Mouse (Mus musculus): ENCODE measurements around the gene Il18bp. TPM values are rescaled to one million over a fixed set of nuclear protein-coding genes. Genes with fewer than 3 reads are reported as not detected.
"Not testable (repeated sequence)": the region's sequence is repeated elsewhere in the genome, so short reads cannot be mapped to it uniquely, and the experiment has no call there.

The Il18bp gene
- polyA plus RNA-seq, 1 experiment from 2014 or later = 2.1 TPM

- H3K9me3 ChIP-seq (ENCODE audit: control insufficient read depth, low read length) = no peaks in the 10 kb centered on the region
- no peaks in the 10 kb centered on the region for H3K4me1 ChIP-seq (ENCODE audit: control insufficient read depth, insufficient read depth, low read length)
- no peak overlapping the region for H3K9ac ChIP-seq (ENCODE audit: low read depth, low read length)
- no peak overlapping the region for H3K4me3 ChIP-seq (ENCODE audit: low read length)
- peaks cover 21% of the 10 kb centered on the region for H3K36me3 ChIP-seq (ENCODE audit: control insufficient read depth, insufficient read depth, low read length)
- no peak overlapping the region for H3K4me2 ChIP-seq (ENCODE audit: low read depth, low read length)
- H3K27me3 ChIP-seq (replicated peaks; ENCODE audit: control insufficient read depth, insufficient read depth, low read length) = no peaks in the 10 kb centered on the region
- no peak overlapping the region for H3K27ac ChIP-seq (ENCODE audit: low read length)
- 87% methylated on average over 3 of the region's 3 CpGs for WGBS
- ATAC-seq = no peak
These were observed 18.8 kb upstream of the Il18bp start for GRCm38 (mm10) chr7:102037318-102037717.

- Histone ChIP-seq H3K9me3 (ENCODE audit: control insufficient read depth, low read length) (no peaks in the 10 kb centered on the region), H3K27me3 (replicated peaks; ENCODE audit: control insufficient read depth, insufficient read depth, low read length) (no peaks in the 10 kb centered on the region), H3K4me1 (ENCODE audit: control insufficient read depth, insufficient read depth, low read length) (no peaks in the 10 kb centered on the region), H3K4me3 (ENCODE audit: low read length) (no peak overlapping the region), H3K9ac (ENCODE audit: low read depth, low read length) (no peak overlapping the region), H3K4me2 (ENCODE audit: low read depth, low read length) (no peak overlapping the region), H3K27ac (ENCODE audit: low read length) (no peak overlapping the region), H3K36me3 (ENCODE audit: control insufficient read depth, insufficient read depth, low read length) (peaks cover 21% of the 10 kb centered on the region)
- 91% methylated on average over 2 of the region's 2 CpGs for WGBS
- no peak for ATAC-seq
These were observed 17.0 kb upstream of the Il18bp start for GRCm38 (mm10) chr7:102035534-102035933.

GRCm38 (mm10) chr7:102034904-102035303 is 16.4 kb upstream of the Il18bp start:
- Histone ChIP-seq H3K4me1 (ENCODE audit: control insufficient read depth, insufficient read depth, low read length) (no peaks in the 10 kb centered on the region), H3K4me3 (ENCODE audit: low read length) (no peak overlapping the region), H3K9me3 (ENCODE audit: control insufficient read depth, low read length) (no peaks in the 10 kb centered on the region), H3K27ac (ENCODE audit: low read length) (no peak overlapping the region), H3K9ac (ENCODE audit: low read depth, low read length) (no peak overlapping the region), H3K27me3 (replicated peaks; ENCODE audit: control insufficient read depth, insufficient read depth, low read length) (no peaks in the 10 kb centered on the region), H3K36me3 (ENCODE audit: control insufficient read depth, insufficient read depth, low read length) (peaks cover 21% of the 10 kb centered on the region), H3K4me2 (ENCODE audit: low read depth, low read length) (no peak overlapping the region)
- 93% methylated on average over 1 of the region's 1 CpGs for WGBS
- no peak for ATAC-seq

- no peaks in the 10 kb centered on the region for H3K9me3 ChIP-seq (ENCODE audit: control insufficient read depth, low read length)
- no peak overlapping the region for H3K4me2 ChIP-seq (ENCODE audit: low read depth, low read length)
- H3K36me3 ChIP-seq (ENCODE audit: control insufficient read depth, insufficient read depth, low read length) = peaks cover 22% of the 10 kb centered on the region
- no peak for ATAC-seq
- no peaks in the 10 kb centered on the region for H3K4me1 ChIP-seq (ENCODE audit: control insufficient read depth, insufficient read depth, low read length)
- 85% methylated on average over 2 of the region's 2 CpGs for WGBS
- no peaks in the 10 kb centered on the region for H3K27me3 ChIP-seq (replicated peaks; ENCODE audit: control insufficient read depth, insufficient read depth, low read length)
- no peak overlapping the region; the same call in 1 of the 2 replicates for H3K27ac ChIP-seq (ENCODE audit: low read length)
- H3K9ac ChIP-seq (ENCODE audit: low read depth, low read length) = no peak overlapping the region
- H3K4me3 ChIP-seq (ENCODE audit: low read length) = no peak overlapping the region
These were observed 7.0 kb upstream of the Il18bp start for GRCm38 (mm10) chr7:102025187-102026119.

GRCm38 (mm10) chr7:102023821-102024220 is 5.3 kb upstream of the Il18bp start:
- 94% methylated on average over 9 of the region's 9 CpGs for WGBS
- Histone ChIP-seq H3K27me3 (replicated peaks; ENCODE audit: control insufficient read depth, insufficient read depth, low read length) (no peaks in the 10 kb centered on the region), H3K9ac (ENCODE audit: low read depth, low read length) (no peak overlapping the region), H3K9me3 (ENCODE audit: control insufficient read depth, low read length) (no peaks in the 10 kb centered on the region), H3K27ac (ENCODE audit: low read length) (no peak overlapping the region), H3K4me2 (ENCODE audit: low read depth, low read length) (no peak overlapping the region), H3K4me3 (ENCODE audit: low read length) (no peak overlapping the region), H3K4me1 (ENCODE audit: control insufficient read depth, insufficient read depth, low read length) (no peaks in the 10 kb centered on the region), H3K36me3 (ENCODE audit: control insufficient read depth, insufficient read depth, low read length) (peaks cover 22% of the 10 kb centered on the region)
- ATAC-seq = no peak

GRCm38 (mm10) chr7:102020934-102021333 is 2.4 kb upstream of the Il18bp start:
- not testable (repeated sequence) for H3K4me3 ChIP-seq (ENCODE audit: low read length); H3K27ac ChIP-seq (ENCODE audit: low read length); H3K4me1 ChIP-seq (ENCODE audit: control insufficient read depth, insufficient read depth, low read length); ATAC-seq; H3K4me2 ChIP-seq (ENCODE audit: low read depth, low read length); H3K27me3 ChIP-seq (replicated peaks; ENCODE audit: control insufficient read depth, insufficient read depth, low read length); H3K9ac ChIP-seq (ENCODE audit: low read depth, low read length); H3K9me3 ChIP-seq (ENCODE audit: control insufficient read depth, low read length)
- WGBS = 81% methylated on average over 2 of the region's 2 CpGs
- H3K36me3 ChIP-seq (ENCODE audit: control insufficient read depth, insufficient read depth, low read length) = peaks cover 18% of the 10 kb centered on the region

GRCm38 (mm10) chr7:102019362-102019761 is 872 bp upstream of the Il18bp start:
- 60% methylated on average over 3 of the region's 3 CpGs for WGBS
- ATAC-seq = no peak

GRCm38 (mm10) chr7:102018034-102018433 is 456 bp downstream of the Il18bp start:
- Histone ChIP-seq H3K4me1 (ENCODE audit: control insufficient read depth, insufficient read depth, low read length) (no peaks in the 10 kb centered on the region), H3K36me3 (ENCODE audit: control insufficient read depth, insufficient read depth, low read length) (peaks cover 25% of the 10 kb centered on the region), H3K27ac (ENCODE audit: low read length) (no peak overlapping the region), H3K27me3 (replicated peaks; ENCODE audit: control insufficient read depth, insufficient read depth, low read length) (no peaks in the 10 kb centered on the region), H3K9me3 (ENCODE audit: control insufficient read depth, low read length) (no peaks in the 10 kb centered on the region), H3K4me2 (ENCODE audit: low read depth, low read length) (no peak overlapping the region), H3K4me3 (ENCODE audit: low read length) (no peak overlapping the region), H3K9ac (ENCODE audit: low read depth, low read length) (no peak overlapping the region)
- ATAC-seq = no peak
- WGBS = 83% methylated on average over 7 of the region's 7 CpGs

More at GRCm38 (mm10) chr7:102019362-102019761, 872 bp upstream of the Il18bp start:
- Histone ChIP-seq H3K36me3 (ENCODE audit: control insufficient read depth, insufficient read depth, low read length) (peaks cover 25% of the 10 kb centered on the region), H3K27me3 (replicated peaks; ENCODE audit: control insufficient read depth, insufficient read depth, low read length) (no peaks in the 10 kb centered on the region), H3K9ac (ENCODE audit: low read depth, low read length) (no peak overlapping the region), H3K27ac (ENCODE audit: low read length) (no peak overlapping the region), H3K4me2 (ENCODE audit: low read depth, low read length) (no peak overlapping the region), H3K9me3 (ENCODE audit: control insufficient read depth, low read length) (no peaks in the 10 kb centered on the region), H3K4me1 (ENCODE audit: control insufficient read depth, insufficient read depth, low read length) (no peaks in the 10 kb centered on the region), H3K4me3 (ENCODE audit: low read length) (no peak overlapping the region)

GRCm38 (mm10) chr7:102017452-102017851 is 1.0 kb downstream of the Il18bp start:
- Histone ChIP-seq H3K36me3 (ENCODE audit: control insufficient read depth, insufficient read depth, low read length) (peaks cover 28% of the 10 kb centered on the region), H3K27me3 (replicated peaks; ENCODE audit: control insufficient read depth, insufficient read depth, low read length) (no peaks in the 10 kb centered on the region), H3K9ac (ENCODE audit: low read depth, low read length) (no peak overlapping the region), H3K4me3 (ENCODE audit: low read length) (no peak overlapping the region), H3K4me2 (ENCODE audit: low read depth, low read length) (no peak overlapping the region), H3K9me3 (ENCODE audit: control insufficient read depth, low read length) (no peaks in the 10 kb centered on the region), H3K4me1 (ENCODE audit: control insufficient read depth, insufficient read depth, low read length) (no peaks in the 10 kb centered on the region), H3K27ac (ENCODE audit: low read length) (no peak overlapping the region)
- ATAC-seq = no peak
- 77% methylated on average over 5 of the region's 5 CpGs for WGBS
